ENCODE assay signal across 8 mouse cellular contexts in genomic region chr8:94838600-94838999, GRCm38 (mm10). TPM values are rescaled to one million over a fixed set of nuclear protein-coding genes. Genes with fewer than 3 reads are reported as not detected.
DNase-seq lines count a peak whose midpoint lies in the region; ATAC-seq and TF ChIP-seq lines count a peak whose summit lies in the region.

No protein-coding gene starts in this region.

- peak overlapping the region; percentile 83 for H3K4me2 ChIP-seq in embryonic facial prominence, embryonic 15.5 days (replicated peaks)
- H3K4me2 ChIP-seq in liver, embryonic 12.5 days = peak overlapping the region; percentile 80

- ATAC-seq in embryonic facial prominence, embryonic 15.5 days (ENCODE audit: insufficient number of reproducible peaks, low FRiP score, low TSS enrichment, low read depth) = peak; percentile 55
- peak; percentile 66 for ATAC-seq in liver, embryonic 12.5 days
- ATAC-seq in monocyte, adult 5-6 weeks (replicated peaks; ENCODE audit: insufficient number of reproducible peaks, low FRiP score, low TSS enrichment, poor library complexity, severe bottlenecking) = peak; percentile 45

- peak; percentile 57; the same call in 1 of the 2 replicates for TF ChIP-seq POLR2A in bone marrow, adult 2 months (IDR thresholded peaks at IDR 0.05; ENCODE audit: borderline replicate concordance, control insufficient read depth, low read depth, low read length)

- peaks cover 1% of the 10 kb centered on the region; the same call in 1 of the 2 replicates for H3K4me1 ChIP-seq in bone marrow, adult 2 months (ENCODE audit: control insufficient read depth, insufficient read depth, low read length)
- H3K4me1 ChIP-seq in embryonic facial prominence, embryonic 15.5 days = peaks cover 18% of the 10 kb centered on the region
- peaks cover 53% of the 10 kb centered on the region for H3K4me1 ChIP-seq in liver, embryonic 12.5 days

- no peak for TF ChIP-seq CTCF in bone marrow, adult 2 months (IDR thresholded peaks at IDR 0.05; ENCODE audit: control insufficient read depth, insufficient read depth, low read length)

- H3K27ac ChIP-seq in bone marrow, adult 2 months (ENCODE audit: control insufficient read depth, insufficient read depth, low read depth, low read length, poor library complexity) = peak overlapping the region; percentile 91
- peak overlapping the region; percentile 93 for H3K27ac ChIP-seq in embryonic facial prominence, embryonic 15.5 days (replicated peaks)
- H3K27ac ChIP-seq in liver, embryonic 12.5 days = peak overlapping the region; percentile 94

- DNase-seq in MN1 (ENCODE audit: low spot score) = peak; percentile 69
- peak; percentile 64 to 82 for DNase-seq in heart, adult 9 months (ENCODE audit: low spot score in 2 of 2)
- peak; percentile 85 for DNase-seq in kidney, adult 9 months
- DNase-seq in retina, postnatal 1 day = no peak

- H3K27me3 ChIP-seq in embryonic facial prominence, embryonic 15.5 days = no peaks in the 10 kb centered on the region
- H3K27me3 ChIP-seq in liver, embryonic 12.5 days (replicated peaks) = no peaks in the 10 kb centered on the region

- peak overlapping the region; percentile 83 for H3K4me3 ChIP-seq in bone marrow, adult 2 months (replicated peaks; ENCODE audit: control insufficient read depth, low read depth, low read length)
- peak overlapping the region; percentile 85 for H3K4me3 ChIP-seq in embryonic facial prominence, embryonic 15.5 days (replicated peaks)
- peak overlapping the region; percentile 88 for H3K4me3 ChIP-seq in liver, embryonic 12.5 days

- peaks cover 9% of the 10 kb centered on the region; the same call in 1 of the 2 replicates for H3K36me3 ChIP-seq in embryonic facial prominence, embryonic 15.5 days
- peaks cover 23% of the 10 kb centered on the region for H3K36me3 ChIP-seq in liver, embryonic 12.5 days

- peak overlapping the region; percentile 88 for H3K9ac ChIP-seq in embryonic facial prominence, embryonic 15.5 days
- H3K9ac ChIP-seq in liver, embryonic 12.5 days = peak overlapping the region; percentile 97

- no peaks in the 10 kb centered on the region for H3K9me3 ChIP-seq in embryonic facial prominence, embryonic 15.5 days (replicated peaks)
- H3K9me3 ChIP-seq in liver, embryonic 12.5 days (replicated peaks) = no peaks in the 10 kb centered on the region

- WGBS in bone marrow, adult 2 months = under 1% methylated on average over 24 of the region's 24 CpGs
- WGBS in embryonic facial prominence, embryonic 15.5 days = 0% methylated on average over 24 of the region's 24 CpGs
- under 1% methylated on average over 24 of the region's 24 CpGs for WGBS in liver, embryonic 12.5 days (ENCODE audit: insufficient replicate concordance)

RNA-seq across cellular contexts. Expression of gene Ciapin1, which starts 0.4 kb away (rescaled TPM):
- 36.7 and 38.1 TPM in 2 replicates for polyA plus RNA-seq in bone marrow, adult 2 months (2011; ENCODE audit: insufficient read depth, insufficient read length, low replicate concordance, missing spikeins)
- polyA plus RNA-seq in embryonic facial prominence, embryonic 15.5 days (2015; fragmentation: Nextera tagmentation; extraction: Ambion mirVana) = 81.7 and 92.5 TPM in 2 replicates
- polyA plus RNA-seq in liver, embryonic 12.5 days (2016; fragmentation: Nextera tagmentation; extraction: Ambion mirVana) = 80.9 and 83.4 TPM in 2 replicates
- total RNA-seq in monocyte, adult 5-6 weeks (2017) = 17.0 to 23.7 TPM (median 17.3 TPM) in 3 replicates

RNA-seq across cellular contexts. Expression of gene Coq9, which starts 0.5 kb away (rescaled TPM):
- polyA plus RNA-seq in bone marrow, adult 2 months (2011; ENCODE audit: insufficient read depth, insufficient read length, low replicate concordance, missing spikeins) = 21.8 and 35.8 TPM in 2 replicates
- 78.0 and 80.7 TPM in 2 replicates for polyA plus RNA-seq in embryonic facial prominence, embryonic 15.5 days (2015; fragmentation: Nextera tagmentation; extraction: Ambion mirVana)
- polyA plus RNA-seq in liver, embryonic 12.5 days (2016; fragmentation: Nextera tagmentation; extraction: Ambion mirVana) = 55.1 and 57.2 TPM in 2 replicates
- 23.0 to 27.5 TPM (median 25.1 TPM) in 3 replicates for total RNA-seq in monocyte, adult 5-6 weeks (2017)

RNA-seq across cellular contexts. Expression of gene Polr2c, which starts 18.6 kb away (rescaled TPM):
- 33.6 and 37.9 TPM in 2 replicates for polyA plus RNA-seq in bone marrow, adult 2 months (2011; ENCODE audit: insufficient read depth, insufficient read length, low replicate concordance, missing spikeins)
- 132 and 135 TPM in 2 replicates for polyA plus RNA-seq in embryonic facial prominence, embryonic 15.5 days (2015; fragmentation: Nextera tagmentation; extraction: Ambion mirVana)
- polyA plus RNA-seq in liver, embryonic 12.5 days (2016; fragmentation: Nextera tagmentation; extraction: Ambion mirVana) = 107 and 112 TPM in 2 replicates
- 36.9 to 49.4 TPM (median 40.6 TPM) in 3 replicates for total RNA-seq in monocyte, adult 5-6 weeks (2017)

RNA-seq across cellular contexts. Expression of gene Ccl17, which starts 28.3 kb away (rescaled TPM):
- not detected in 2 replicates for polyA plus RNA-seq in bone marrow, adult 2 months (2011; ENCODE audit: insufficient read depth, insufficient read length, low replicate concordance, missing spikeins)
- polyA plus RNA-seq in embryonic facial prominence, embryonic 15.5 days (2015; fragmentation: Nextera tagmentation; extraction: Ambion mirVana) = not detected in 2 replicates
- polyA plus RNA-seq in liver, embryonic 12.5 days (2016; fragmentation: Nextera tagmentation; extraction: Ambion mirVana) = 0.36 TPM in 1 of 2 replicates, not detected in the other
- not detected in 3 replicates for total RNA-seq in monocyte, adult 5-6 weeks (2017)

RNA-seq across cellular contexts. Expression of gene Dok4, which starts 37.5 kb away (rescaled TPM):
- polyA plus RNA-seq in bone marrow, adult 2 months (2011; ENCODE audit: insufficient read depth, insufficient read length, low replicate concordance, missing spikeins) = 3.0 and 5.6 TPM in 2 replicates
- 31.0 and 31.1 TPM in 2 replicates for polyA plus RNA-seq in embryonic facial prominence, embryonic 15.5 days (2015; fragmentation: Nextera tagmentation; extraction: Ambion mirVana)
- polyA plus RNA-seq in liver, embryonic 12.5 days (2016; fragmentation: Nextera tagmentation; extraction: Ambion mirVana) = 13.8 and 14.6 TPM in 2 replicates
- 0.97 to 4.5 TPM (median 1.2 TPM) in 3 replicates for total RNA-seq in monocyte, adult 5-6 weeks (2017)
